Mouse (Mus musculus): ENCODE results near the gene AI661453. TPM values are rescaled to one million over a fixed set of nuclear protein-coding genes. Genes with fewer than 3 reads are reported as not detected.
A peak's percentile ranks its signal among the peaks of the same experiment; 100 is the strongest.

AI661453 gene
- polyA plus RNA-seq, 1 experiment = 13.0 TPM

DNA sequence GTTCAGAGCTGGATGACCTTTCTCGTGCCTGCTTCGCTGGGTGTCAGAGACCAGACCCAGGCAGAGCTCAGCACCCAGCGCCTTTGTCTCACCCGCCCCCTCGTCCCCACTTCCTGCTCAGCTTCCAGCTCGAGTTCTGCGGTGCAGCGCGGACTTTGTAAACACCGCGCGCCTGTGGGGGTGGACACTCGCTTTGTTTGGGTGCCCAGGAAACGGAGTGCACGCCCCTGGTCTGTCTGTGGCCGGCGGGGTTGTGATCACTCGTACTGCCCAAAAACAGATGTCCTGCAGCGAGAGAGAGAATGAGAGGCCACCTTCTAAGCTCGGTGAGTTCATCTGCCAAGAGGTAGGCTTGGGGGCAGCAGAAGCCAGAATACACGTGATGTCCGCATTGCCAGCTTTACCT lies 68.5 kb downstream of the AI661453 start, which contains the start of gene Ccnd3:
TSS of gene Ccnd3 (plus strand) at position 111 of the 406 bp plus-strand sequence.
- Histone ChIP-seq H3K4me3 (replicated peaks; ENCODE audit: extremely low read depth, low read depth, low read length) (peak within 1 kb of the TSS; percentile 95), H3K4me1 (ENCODE audit: control insufficient read depth, insufficient read depth, low read length) (peaks cover 26% of the 10 kb centered on the region)
- under 1% methylated on average over 22 of the region's 22 CpGs for WGBS
- TF ChIP-seq POLR2A (IDR thresholded peaks at IDR 0.05; ENCODE audit: borderline replicate concordance, extremely low read depth, low read depth, low read length) (peak; percentile 79; the same call in 1 of the 2 replicates), CTCF (IDR thresholded peaks at IDR 0.05; ENCODE audit: insufficient read depth, low read length) (no peak)
- peak; percentile 87 for DNase-seq

- H3K4me1 ChIP-seq (ENCODE audit: control insufficient read depth, insufficient read depth, low read length) = peaks cover 26% of the 10 kb centered on the region
- WGBS = 24% methylated on average over 2 of the region's 2 CpGs
- H3K4me3 ChIP-seq (replicated peaks; ENCODE audit: extremely low read depth, low read depth, low read length) = peak overlapping the region; percentile 95
- no peak for TF ChIP-seq CTCF (IDR thresholded peaks at IDR 0.05; ENCODE audit: insufficient read depth, low read length)
- 0 out of 2 replicates have a peak, but pooled peaks have one; percentile 7 for TF ChIP-seq POLR2A (IDR thresholded peaks at IDR 0.05; ENCODE audit: borderline replicate concordance, extremely low read depth, low read depth, low read length)
- DNase-seq = no peak
Observed at GRCm38 (mm10) chr17:47505566-47505965, 69.2 kb downstream of the AI661453 start.

DNA sequence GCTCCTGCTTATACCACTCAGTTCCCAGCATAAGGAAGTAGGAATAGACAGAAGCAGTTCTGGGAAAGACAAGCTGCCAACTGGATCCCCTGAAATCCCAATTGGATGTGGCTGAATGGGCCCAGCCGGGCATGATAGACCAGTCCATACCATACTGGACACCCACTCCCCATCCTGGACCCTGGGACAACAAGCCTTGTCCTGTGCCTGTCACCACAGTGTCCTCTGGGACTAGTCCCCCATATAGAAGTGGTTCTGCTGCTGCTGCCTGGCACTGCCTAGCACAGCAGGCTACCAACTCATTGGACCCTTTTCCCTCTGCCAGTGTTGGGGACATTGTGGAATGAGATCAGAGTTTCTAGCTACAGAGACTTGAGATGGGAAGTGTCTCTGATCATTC lies 69.6 kb downstream of the AI661453 start:
- peak; percentile 41 for DNase-seq
- Histone ChIP-seq H3K4me3 (replicated peaks; ENCODE audit: extremely low read depth, low read depth, low read length) (peak overlapping the region; percentile 95), H3K4me1 (ENCODE audit: control insufficient read depth, insufficient read depth, low read length) (peaks cover 26% of the 10 kb centered on the region)
- whole genome bisulfite sequencing = 84% methylated on average over 1 of the region's 1 CpGs
- TF ChIP-seq CTCF (IDR thresholded peaks at IDR 0.05; ENCODE audit: insufficient read depth, low read length) (no peak), POLR2A (IDR thresholded peaks at IDR 0.05; ENCODE audit: borderline replicate concordance, extremely low read depth, low read depth, low read length) (no peak)

- TF ChIP-seq POLR2A (IDR thresholded peaks at IDR 0.05; ENCODE audit: borderline replicate concordance, extremely low read depth, low read depth, low read length) (no peak), CTCF (IDR thresholded peaks at IDR 0.05; ENCODE audit: insufficient read depth, low read length) (no peak)
- 77% methylated on average over 4 of the region's 4 CpGs for WGBS
- Histone ChIP-seq H3K4me3 (replicated peaks; ENCODE audit: extremely low read depth, low read depth, low read length) (peak overlapping the region; percentile 12), H3K4me1 (ENCODE audit: control insufficient read depth, insufficient read depth, low read length) (peaks cover 28% of the 10 kb centered on the region)
- DNase-seq = no peak
Observed at GRCm38 (mm10) chr17:47506697-47507096, 70.3 kb downstream of the AI661453 start.

DNA sequence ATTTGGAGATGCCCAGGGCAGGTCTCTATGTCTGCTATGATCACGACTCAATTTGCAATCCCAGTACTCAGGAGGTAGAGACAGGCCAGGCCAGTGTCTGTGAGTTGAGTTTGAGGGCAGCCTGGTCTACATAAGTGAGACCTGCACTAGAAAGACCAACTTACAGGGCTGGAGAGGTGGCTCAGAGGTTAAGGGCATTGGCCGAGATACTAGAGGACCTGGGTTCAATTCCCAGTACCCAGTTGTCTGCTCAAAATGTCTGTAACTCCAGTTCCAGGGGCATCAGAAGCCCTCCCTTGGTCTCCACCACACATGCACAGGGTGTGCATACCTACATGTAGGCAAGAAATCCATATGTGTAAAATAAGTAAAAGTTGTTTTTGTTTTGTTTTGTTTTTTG lies 71.1 kb downstream of the AI661453 start:
- 46% methylated on average over 2 of the region's 2 CpGs for WGBS
- Histone ChIP-seq H3K4me3 (replicated peaks; ENCODE audit: extremely low read depth, low read depth, low read length) (peak overlapping the region; percentile 45), H3K4me1 (ENCODE audit: control insufficient read depth, insufficient read depth, low read length) (peaks cover 33% of the 10 kb centered on the region)

DNA sequence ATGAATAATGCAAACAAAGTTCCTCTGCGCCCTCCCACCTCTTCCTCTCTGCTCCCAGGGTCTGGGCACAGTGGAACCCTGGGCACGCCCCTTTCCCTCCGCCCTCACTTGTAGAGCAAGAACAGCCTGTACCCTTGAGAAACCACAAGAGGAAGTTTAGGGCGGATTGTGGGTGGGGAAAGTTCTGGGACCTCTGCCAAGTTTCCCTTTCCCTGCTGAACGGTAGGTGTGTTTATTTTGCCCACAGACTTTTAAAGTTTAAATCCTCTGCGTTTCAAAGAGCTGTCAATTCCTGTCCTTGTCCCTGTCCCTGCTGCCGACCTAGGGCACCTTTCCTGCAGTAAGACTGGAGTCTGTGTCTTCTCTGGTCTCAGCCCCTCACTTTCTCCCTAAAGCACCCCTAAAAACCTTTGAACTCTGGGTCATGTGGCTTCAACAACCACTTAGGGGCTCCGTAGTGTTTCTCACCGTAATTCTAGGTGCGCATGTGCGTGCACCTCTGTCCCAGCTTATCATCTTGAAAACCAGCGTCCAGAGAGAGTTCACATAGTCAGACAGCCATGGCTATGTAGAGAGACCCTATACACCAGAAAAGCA lies 71.7 kb downstream of the AI661453 start:
- WGBS = under 1% methylated on average over 12 of the region's 12 CpGs
- H3K4me3 ChIP-seq (replicated peaks; ENCODE audit: extremely low read depth, low read depth, low read length) = peak overlapping the region; percentile 76
- TF ChIP-seq CTCF (IDR thresholded peaks at IDR 0.05; ENCODE audit: insufficient read depth, low read length) (no peak), POLR2A (IDR thresholded peaks at IDR 0.05; ENCODE audit: borderline replicate concordance, extremely low read depth, low read depth, low read length) (peak; percentile 65; the same call in 1 of the 2 replicates)
- H3K4me1 ChIP-seq (ENCODE audit: control insufficient read depth, insufficient read depth, low read length) = peaks cover 34% of the 10 kb centered on the region
- peak; percentile 95 for DNase-seq

More for the DNA sequence above, 71.1 kb downstream of the AI661453 start:
- no peak for TF ChIP-seq POLR2A (IDR thresholded peaks at IDR 0.05; ENCODE audit: borderline replicate concordance, extremely low read depth, low read depth, low read length)
- no peak for TF ChIP-seq CTCF (IDR thresholded peaks at IDR 0.05; ENCODE audit: insufficient read depth, low read length)
- no peak for DNase-seq

DNA sequence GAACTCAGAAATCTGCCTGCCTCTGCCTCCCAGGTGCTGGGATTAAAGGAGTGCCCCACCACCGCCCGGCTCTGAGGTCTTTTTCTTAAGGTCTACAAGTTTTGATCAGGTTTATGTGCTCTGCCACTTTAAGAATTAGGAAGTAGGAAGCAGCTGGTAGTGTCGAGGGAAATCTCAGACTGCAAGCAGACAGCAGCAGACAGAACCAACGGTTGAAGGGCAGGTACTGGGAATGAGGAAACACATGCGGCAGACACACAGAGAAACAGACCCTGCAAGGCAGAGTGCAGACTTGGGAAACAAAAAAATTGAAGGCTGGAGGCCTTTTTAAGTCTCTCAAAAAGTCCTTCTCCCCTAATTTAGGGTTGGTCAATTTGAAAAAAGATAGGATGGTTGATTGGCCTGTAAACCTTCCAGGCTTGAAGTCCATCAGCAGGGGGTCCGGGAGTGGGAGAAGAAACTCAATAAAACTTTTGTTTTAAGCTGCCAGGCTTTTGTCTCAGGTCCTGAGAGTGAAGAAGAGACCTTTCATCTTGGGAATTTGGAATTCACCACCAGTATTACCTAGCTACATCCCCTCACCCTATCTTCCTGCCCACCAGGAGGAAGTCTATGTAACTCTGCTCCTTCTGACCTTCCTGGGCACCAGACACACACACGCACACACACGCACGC lies 72.8 kb downstream of the AI661453 start:
- H3K4me1 ChIP-seq (ENCODE audit: control insufficient read depth, insufficient read depth, low read length) = peaks cover 33% of the 10 kb centered on the region
- H3K4me3 ChIP-seq (replicated peaks; ENCODE audit: extremely low read depth, low read depth, low read length) = peak overlapping the region; percentile 18
- 39% methylated on average over 9 of the region's 9 CpGs for WGBS
- DNase-seq = no peak
- no peak for TF ChIP-seq POLR2A (IDR thresholded peaks at IDR 0.05; ENCODE audit: borderline replicate concordance, extremely low read depth, low read depth, low read length)

DNA sequence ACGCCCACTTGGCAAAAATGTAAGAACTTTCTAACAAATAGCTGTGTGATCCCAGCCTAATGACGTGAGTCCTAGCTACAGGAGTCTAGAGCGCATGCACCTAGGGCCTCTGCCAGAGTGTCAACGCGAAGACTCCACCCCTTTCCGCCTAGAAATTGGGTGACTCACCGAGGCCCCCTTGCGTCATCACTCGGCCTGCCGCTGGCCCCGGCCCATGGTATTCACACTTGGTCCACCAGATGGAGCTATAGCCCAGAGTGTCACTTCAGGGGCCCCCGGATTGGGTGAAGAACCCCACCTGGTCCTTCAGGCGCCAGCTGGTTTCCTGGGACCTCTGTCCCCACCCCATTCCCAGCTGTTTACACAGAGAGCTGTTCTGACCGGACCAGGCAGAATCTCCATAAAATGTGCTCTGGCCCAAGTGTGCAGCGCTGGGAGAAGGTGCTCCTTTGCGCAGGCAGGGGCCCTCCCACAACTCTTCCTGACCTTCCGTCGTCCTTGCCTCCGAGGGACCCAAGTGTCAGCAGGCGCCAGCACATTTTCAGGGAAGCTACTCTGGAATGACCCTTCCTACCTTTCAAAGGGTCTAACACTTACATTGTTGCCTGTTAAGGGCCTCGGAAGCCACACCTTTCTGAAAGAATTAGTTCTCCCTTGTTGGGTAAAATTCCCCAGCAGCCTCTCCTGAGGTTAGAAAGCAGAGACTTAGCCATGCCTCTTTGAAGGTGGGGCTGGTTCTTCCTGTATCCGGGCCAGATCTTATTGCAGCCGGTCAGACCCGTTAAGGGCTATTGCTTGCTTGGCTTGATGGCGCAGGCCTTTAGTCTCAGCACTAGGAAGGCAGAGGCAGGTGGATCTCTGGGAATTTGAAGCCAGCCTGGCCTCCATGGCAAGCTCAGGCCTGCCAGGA lies 75.0 kb downstream of the AI661453 start:
- peak; percentile 64 for TF ChIP-seq CTCF (IDR thresholded peaks at IDR 0.05; ENCODE audit: insufficient read depth, low read length)
- TF ChIP-seq POLR2A (IDR thresholded peaks at IDR 0.05; ENCODE audit: borderline replicate concordance, extremely low read depth, low read depth, low read length) = peak; percentile 31; the same call in 1 of the 2 replicates
- H3K4me1 ChIP-seq (ENCODE audit: control insufficient read depth, insufficient read depth, low read length) = peaks cover 29% of the 10 kb centered on the region
- DNase-seq = peak; percentile 99
- H3K4me3 ChIP-seq (replicated peaks; ENCODE audit: extremely low read depth, low read depth, low read length) = peak overlapping the region; percentile 49
- WGBS = 5% methylated on average over 25 of the region's 25 CpGs

All from lung, adult 2 months (tissue).